Mouse (Mus musculus) embryonic facial prominence, embryonic 12.5 days (tissue): ENCODE results near the gene Myo18b. TPM values are rescaled to one million over a fixed set of nuclear protein-coding genes. Genes with fewer than 3 reads are reported as not detected.

ENCODE experiments used
- ATAC-seq: fragments of 200-750 bp; cut with Nextera tagmentation; 2 replicates; pipeline ENCODE4 v1.8.0; 2017; ENCODE audit not compliant: insufficient number of reproducible peaks, insufficient read depth, low FRiP score, low TSS enrichment
- H3K27ac ChIP-seq: fragments of 300-500 bp; sonication (generic); 2 replicates; pipeline ENCODE4 v1.5.1; 2016; ENCODE audit warnings: mild to moderate bottlenecking
- H3K27me3 ChIP-seq: fragments of 300-500 bp; sonication (generic); 2 replicates; pipeline ENCODE4 v1.6.1; 2016; ENCODE audit warnings: mild to moderate bottlenecking, moderate library complexity
- H3K36me3 ChIP-seq: fragments of 300-500 bp; sonication (generic); 2 replicates; pipeline ENCODE4 v1.6.1; 2016; ENCODE audit warnings: mild to moderate bottlenecking
- H3K4me1 ChIP-seq: fragments of 300-500 bp; sonication (generic); 2 replicates; pipeline ENCODE4 v1.6.1; 2016
- H3K4me2 ChIP-seq: fragments of 300-500 bp; sonication (generic); replicated peaks from 2 replicates; pipeline ENCODE4 v1.6.1; 2016; ENCODE audit warnings: mild to moderate bottlenecking, moderate library complexity
- H3K4me3 ChIP-seq: fragments of 300-500 bp; sonication (generic); 2 replicates; pipeline ENCODE4 v1.5.1; 2016; ENCODE audit warnings: mild to moderate bottlenecking
- H3K9ac ChIP-seq: fragments of 300-500 bp; sonication (generic); 2 replicates; pipeline ENCODE4 v1.6.1; 2016; ENCODE audit warnings: mild to moderate bottlenecking, moderate library complexity
- H3K9me3 ChIP-seq: fragments of 300-500 bp; sonication (generic); 2 replicates; pipeline ENCODE4 v1.6.1; 2016; ENCODE audit warnings: mild to moderate bottlenecking, moderate library complexity
- WGBS: fragments of 180-500 bp; shearing (Covaris S2); methylation state at CpG from one replicate; pipeline ENCODE4 v1.1.7; 2016; 5-methylcytosine and 5-hydroxymethylcytosine counted together
- polyA plus RNA-seq: library from polyadenylated mRNA; unstranded; fragments of >200 nt; fragmentation: Nextera tagmentation; extraction: Ambion mirVana; gene quantifications from 2 replicates; pipeline ENCODE4 v1.2.1, GENCODE M21; 2016

The Myo18b gene
- polyA plus RNA-seq, 1 experiment from 2014 or later, result 0.75 TPM

DNA sequence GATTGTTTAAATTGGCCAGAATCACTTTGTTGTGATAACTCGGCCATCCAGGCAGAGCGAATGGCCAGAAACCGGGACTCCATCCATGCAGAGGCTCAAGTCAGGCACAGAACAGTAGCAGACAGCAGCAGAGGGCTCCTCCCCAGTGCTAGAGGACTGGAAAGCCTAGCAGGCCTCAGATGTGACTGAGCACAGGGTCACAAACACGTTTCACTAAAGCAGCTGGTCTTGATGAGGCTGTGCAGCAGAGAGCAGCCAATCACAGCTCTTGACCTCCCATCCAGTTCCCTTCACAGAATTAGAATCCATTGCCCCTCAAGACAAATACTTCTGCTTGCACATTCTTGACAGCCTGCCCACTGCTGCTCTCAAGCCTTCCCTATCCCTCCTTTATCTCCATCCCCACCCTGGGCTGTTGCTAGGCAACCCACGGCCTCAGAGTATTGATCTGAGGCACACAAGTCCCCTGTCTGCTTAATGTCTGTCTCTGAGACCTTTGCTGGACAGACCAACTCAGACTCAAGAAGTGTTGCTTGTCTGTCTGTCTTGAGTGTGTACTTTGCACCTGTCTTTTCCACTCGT lies 52.4 kb downstream of the Myo18b start:
- no peak overlapping the region for H3K27ac ChIP-seq
- 49% methylated on average over 6 of the region's 6 CpGs for WGBS
- ATAC-seq, result no peak

DNA sequence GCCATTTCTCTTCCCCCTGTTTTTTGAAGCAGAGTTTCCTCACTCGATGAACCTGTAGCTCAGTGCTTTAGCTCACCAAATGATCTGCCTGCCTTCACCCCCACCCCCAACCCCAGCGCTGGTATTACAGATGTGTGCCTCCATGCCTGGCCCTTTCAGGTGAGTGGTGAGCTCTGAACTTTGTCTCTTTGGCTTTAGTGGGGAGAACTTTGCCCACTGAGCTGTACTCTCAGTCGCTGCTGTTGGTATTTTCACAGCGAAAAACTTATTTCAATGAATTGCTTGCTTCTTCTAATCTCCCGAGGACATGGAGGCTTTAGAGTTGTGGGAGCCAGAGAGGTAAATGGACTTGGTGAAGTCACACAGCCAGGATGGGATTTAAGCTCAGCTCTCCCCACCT lies 53.5 kb downstream of the Myo18b start:
- Histone ChIP-seq H3K36me3 (no peaks in the 10 kb centered on the region), H3K27me3 (peaks cover 7% of the 10 kb centered on the region; the same call in 1 of the 2 replicates), H3K9ac (no peak overlapping the region), H3K9me3 (no peaks in the 10 kb centered on the region), H3K4me1 (0 out of 2 replicates have a peak, but pooled peaks cover under 1% of the 10 kb centered on the region), H3K27ac (no peak overlapping the region), H3K4me3 (no peak overlapping the region), H3K4me2 (no peak overlapping the region)
- WGBS, result 89% methylated on average over 5 of the region's 5 CpGs
- ATAC-seq, result no peak

More for the DNA sequence above, 52.4 kb downstream of the Myo18b start:
- peaks cover 18% of the 10 kb centered on the region; the same call in 1 of the 2 replicates for H3K27me3 ChIP-seq
- no peak overlapping the region for H3K4me2 ChIP-seq
- H3K4me3 ChIP-seq, result no peak overlapping the region
- H3K4me1 ChIP-seq, result peaks cover 11% of the 10 kb centered on the region
- no peaks in the 10 kb centered on the region for H3K9me3 ChIP-seq
- no peaks in the 10 kb centered on the region for H3K36me3 ChIP-seq
- no peak overlapping the region for H3K9ac ChIP-seq

- Histone ChIP-seq H3K36me3 (no peaks in the 10 kb centered on the region), H3K4me3 (no peak overlapping the region), H3K9me3 (no peaks in the 10 kb centered on the region), H3K9ac (no peak overlapping the region), H3K4me1 (no peaks in the 10 kb centered on the region), H3K4me2 (no peak overlapping the region), H3K27me3 (0 out of 2 replicates have a peak, but pooled peaks cover under 1% of the 10 kb centered on the region), H3K27ac (no peak overlapping the region)
- 45% methylated on average over 6 of the region's 6 CpGs for WGBS
- ATAC-seq, result no peak
These were observed 54.3 kb downstream of the Myo18b start for GRCm38 (mm10) chr5:112841850-112842249.

DNA sequence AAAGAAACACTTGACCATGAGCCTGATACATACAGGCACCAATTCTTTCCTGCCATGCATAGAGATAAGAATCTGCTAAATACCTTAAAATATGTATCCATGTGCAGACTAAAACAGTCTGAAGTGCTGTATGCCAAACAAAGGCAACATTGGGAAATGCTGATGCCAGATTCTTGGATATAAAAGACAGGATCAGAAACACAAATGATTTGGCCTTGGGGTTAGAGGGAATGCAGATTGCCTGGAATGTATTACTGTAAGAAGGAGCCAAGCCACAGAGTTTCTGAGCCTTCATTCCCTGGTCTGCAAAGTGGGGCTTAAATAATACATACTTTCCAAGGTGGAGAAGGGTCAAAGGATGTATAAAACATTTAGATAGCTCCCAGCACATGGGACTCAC lies 61.3 kb downstream of the Myo18b start:
- Histone ChIP-seq H3K4me3 (no peak overlapping the region), H3K4me2 (no peak overlapping the region), H3K27ac (no peak overlapping the region), H3K4me1 (no peaks in the 10 kb centered on the region), H3K27me3 (no peaks in the 10 kb centered on the region), H3K9ac (no peak overlapping the region), H3K9me3 (no peaks in the 10 kb centered on the region), H3K36me3 (no peaks in the 10 kb centered on the region)
- ATAC-seq, result no peak

DNA sequence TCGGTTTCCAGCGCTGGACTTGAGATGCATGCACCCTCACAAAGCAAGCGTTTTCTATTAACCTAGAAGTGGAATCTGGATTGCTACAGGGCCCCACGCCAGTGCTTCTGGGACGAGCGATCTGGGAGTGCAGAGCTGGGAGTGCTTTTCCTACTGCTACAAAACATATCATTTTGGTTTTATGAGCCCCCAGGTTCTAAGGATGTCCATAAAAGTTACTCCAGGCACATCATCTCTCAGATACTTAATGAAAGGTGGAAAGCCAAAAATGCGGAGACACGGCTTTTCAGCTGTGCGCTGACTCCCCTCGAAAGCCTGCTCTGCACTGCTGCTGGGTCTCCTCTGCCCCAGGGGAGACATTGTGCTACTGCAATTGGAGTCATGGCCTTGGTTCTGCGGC lies 62.3 kb downstream of the Myo18b start:
- H3K4me3 ChIP-seq, result no peak overlapping the region
- no peaks in the 10 kb centered on the region for H3K36me3 ChIP-seq
- 71% methylated on average over 11 of the region's 11 CpGs for WGBS
- ATAC-seq, result no peak
- H3K27ac ChIP-seq, result peak overlapping the region; percentile 30; the same call in 1 of the 2 replicates
- H3K4me1 ChIP-seq, result no peaks in the 10 kb centered on the region
- no peak overlapping the region for H3K9ac ChIP-seq
- no peak overlapping the region for H3K4me2 ChIP-seq
- no peaks in the 10 kb centered on the region for H3K9me3 ChIP-seq
- H3K27me3 ChIP-seq, result no peaks in the 10 kb centered on the region

DNA sequence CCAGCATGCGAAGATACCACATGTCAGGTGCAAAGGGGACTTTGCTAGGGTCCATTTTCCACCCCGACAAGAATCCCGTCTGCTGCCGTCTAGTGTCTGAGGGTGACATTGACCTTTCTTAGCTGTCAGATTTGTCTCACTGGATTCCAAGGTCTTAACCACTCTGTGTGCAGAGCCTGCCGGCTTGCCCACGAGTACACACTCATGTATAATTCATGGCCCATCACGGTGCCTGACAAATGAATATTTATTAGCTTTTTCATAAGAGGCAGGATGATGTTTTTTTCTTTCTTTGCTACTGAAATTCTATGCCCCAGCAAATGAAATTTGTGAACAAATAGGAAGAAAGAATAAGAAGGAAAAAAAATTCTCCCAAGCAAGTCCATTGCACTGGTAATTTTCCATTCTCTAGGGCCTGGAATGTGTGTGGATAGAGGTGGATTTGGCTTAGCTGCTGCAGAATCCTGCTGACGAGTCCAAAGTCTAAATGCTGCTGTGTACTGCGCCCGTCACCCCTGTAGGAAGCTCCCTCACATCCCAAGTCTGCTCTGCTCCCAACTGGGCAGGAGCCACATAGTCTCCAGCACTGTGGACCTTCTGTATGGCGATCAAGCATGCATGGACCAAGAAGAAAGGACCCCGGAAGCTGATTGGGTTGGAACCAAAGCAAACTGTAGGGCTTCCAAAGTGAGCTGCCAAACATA lies 70.9 kb downstream of the Myo18b start:
- no peak for ATAC-seq
- Histone ChIP-seq H3K4me1 (no peaks in the 10 kb centered on the region), H3K9ac (no peak overlapping the region), H3K4me2 (no peak overlapping the region), H3K4me3 (no peak overlapping the region), H3K9me3 (no peaks in the 10 kb centered on the region), H3K27me3 (no peaks in the 10 kb centered on the region), H3K27ac (no peak overlapping the region), H3K36me3 (no peaks in the 10 kb centered on the region)
- 68% methylated on average over 12 of the region's 12 CpGs for WGBS

DNA sequence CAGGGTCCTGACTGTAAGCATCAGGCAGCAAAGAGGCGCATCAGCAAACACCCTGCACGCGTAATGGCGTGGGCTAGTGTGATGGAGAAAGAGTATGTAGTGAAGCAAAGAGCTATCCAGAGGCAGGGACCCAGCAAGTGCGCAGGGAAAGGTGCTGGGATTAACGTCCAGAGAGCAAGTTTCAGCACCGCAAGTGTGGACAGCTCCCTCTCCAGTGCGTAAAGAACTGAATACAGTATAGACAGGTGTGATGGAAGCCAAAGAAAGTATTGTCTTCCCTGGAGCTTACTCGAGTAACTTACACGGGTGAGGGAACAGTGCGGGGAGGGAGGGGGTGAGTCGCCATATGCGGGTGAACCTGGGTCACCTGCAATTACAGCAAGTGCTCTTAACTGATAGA lies 71.8 kb downstream of the Myo18b start:
- no peak overlapping the region for H3K9ac ChIP-seq
- no peaks in the 10 kb centered on the region for H3K4me1 ChIP-seq
- no peaks in the 10 kb centered on the region for H3K9me3 ChIP-seq
- no peak overlapping the region for H3K27ac ChIP-seq
- 35% methylated on average over 13 of the region's 13 CpGs for WGBS
- no peak overlapping the region for H3K4me2 ChIP-seq
- H3K4me3 ChIP-seq, result no peak overlapping the region
- no peaks in the 10 kb centered on the region for H3K27me3 ChIP-seq
- ATAC-seq, result no peak
- no peaks in the 10 kb centered on the region for H3K36me3 ChIP-seq

DNA sequence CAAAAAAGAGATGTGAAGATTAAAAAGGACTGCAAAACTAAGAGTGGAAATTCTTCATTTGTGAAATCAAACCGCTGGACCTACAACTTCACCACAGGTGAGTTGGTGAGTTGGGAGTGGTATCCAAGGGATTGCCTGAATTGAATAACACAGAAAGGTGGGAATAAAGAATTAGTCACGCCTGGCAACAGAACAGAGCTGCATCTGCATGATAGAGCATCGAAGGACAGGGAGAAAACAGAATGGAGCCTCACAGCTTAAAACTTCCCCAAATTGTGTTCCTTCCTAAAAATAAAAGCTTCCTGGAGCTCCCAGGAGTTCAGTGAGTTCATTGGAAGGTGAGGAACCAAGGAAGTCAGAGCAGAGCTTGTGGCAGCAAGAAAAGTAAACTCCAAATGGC lies 73.7 kb downstream of the Myo18b start:
- no peak for ATAC-seq
- Histone ChIP-seq H3K27me3 (no peaks in the 10 kb centered on the region), H3K36me3 (no peaks in the 10 kb centered on the region), H3K27ac (no peak overlapping the region), H3K4me2 (no peak overlapping the region), H3K9me3 (no peaks in the 10 kb centered on the region), H3K4me1 (no peaks in the 10 kb centered on the region), H3K9ac (no peak overlapping the region), H3K4me3 (no peak overlapping the region)
- WGBS, result 63% methylated on average over 3 of the region's 3 CpGs

DNA sequence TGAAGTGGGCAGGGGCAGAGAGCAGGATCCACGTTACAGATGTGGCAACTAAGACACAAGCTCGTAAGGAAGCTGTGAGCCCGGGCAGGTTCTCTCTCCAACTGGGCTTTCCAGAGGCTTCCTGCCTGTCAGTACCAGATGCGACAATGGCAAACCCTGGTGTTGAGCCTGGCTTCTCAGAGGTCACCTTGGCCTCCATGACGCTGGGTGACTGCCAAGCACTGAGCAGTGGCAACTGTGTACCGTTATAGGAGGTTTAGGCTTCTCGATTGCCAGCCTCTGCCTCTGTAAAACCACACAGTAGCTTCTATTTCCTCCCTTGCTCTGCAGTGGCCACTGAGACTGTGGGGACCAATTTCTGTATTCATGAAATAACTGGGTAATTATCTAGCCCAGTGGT lies 81.1 kb downstream of the Myo18b start:
- WGBS, result 82% methylated on average over 7 of the region's 7 CpGs
- H3K4me3 ChIP-seq, result no peak overlapping the region
- H3K36me3 ChIP-seq, result no peaks in the 10 kb centered on the region
- H3K4me1 ChIP-seq, result no peaks in the 10 kb centered on the region
- H3K27me3 ChIP-seq, result no peaks in the 10 kb centered on the region
- H3K9me3 ChIP-seq, result no peaks in the 10 kb centered on the region
- ATAC-seq, result no peak
- H3K9ac ChIP-seq, result no peak overlapping the region
- no peak overlapping the region for H3K4me2 ChIP-seq
- no peak overlapping the region for H3K27ac ChIP-seq

DNA sequence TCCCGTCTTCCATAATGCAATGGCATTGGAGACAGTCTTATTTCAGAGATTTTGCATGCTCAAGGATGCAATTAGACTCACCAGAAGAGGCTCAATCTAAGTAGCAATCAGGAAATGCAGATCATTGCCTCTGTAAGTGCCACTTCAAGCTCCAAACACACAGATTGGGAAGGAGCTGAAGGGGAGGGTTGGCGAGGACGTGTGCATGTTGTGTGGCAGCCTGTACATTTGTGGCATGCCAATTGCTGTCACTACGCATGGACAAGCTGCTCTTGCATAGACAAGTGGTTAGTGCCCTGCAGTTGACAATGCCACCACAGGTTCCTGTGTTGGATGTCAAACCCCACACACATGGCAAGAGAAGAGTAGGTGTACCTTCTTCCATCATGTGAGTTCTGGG lies 88.5 kb downstream of the Myo18b start:
- no peak for ATAC-seq
- Histone ChIP-seq H3K9ac (no peak overlapping the region), H3K9me3 (no peaks in the 10 kb centered on the region), H3K27ac (no peak overlapping the region), H3K36me3 (no peaks in the 10 kb centered on the region), H3K4me1 (no peaks in the 10 kb centered on the region), H3K27me3 (no peaks in the 10 kb centered on the region), H3K4me3 (no peak overlapping the region), H3K4me2 (no peak overlapping the region)
- 78% methylated on average over 4 of the region's 4 CpGs for WGBS

- ATAC-seq, result no peak
- H3K4me2 ChIP-seq, result no peak overlapping the region
- no peaks in the 10 kb centered on the region for H3K9me3 ChIP-seq
- no peak overlapping the region for H3K27ac ChIP-seq
- H3K4me1 ChIP-seq, result no peaks in the 10 kb centered on the region
- 81% methylated on average over 7 of the region's 7 CpGs for WGBS
- H3K36me3 ChIP-seq, result no peaks in the 10 kb centered on the region
- no peak overlapping the region for H3K9ac ChIP-seq
- 0 out of 2 replicates have a peak, but pooled peaks cover 5% of the 10 kb centered on the region for H3K27me3 ChIP-seq
- no peak overlapping the region for H3K4me3 ChIP-seq
These were observed 100.1 kb downstream of the Myo18b start for GRCm38 (mm10) chr5:112796086-112796485.
